Mouse (Mus musculus) G1E (cell line): Measurements from ENCODE around the gene Pmis2.

Experiments
- CTCF ChIP-seq: IDR thresholded peaks from 2 replicates; pipeline ENCODE4 v1.5.1; 2012; ENCODE audit warnings: low read depth, low read length, inconsistent platforms, mixed read lengths
- GATA1 ChIP-seq: IDR thresholded peaks from 2 replicates; pipeline ENCODE4 v1.6.1; 2012; ENCODE audit warnings: borderline replicate concordance, low read length, inconsistent platforms, mixed read lengths
- POLR2AphosphoS5 ChIP-seq: IDR thresholded peaks from 2 replicates; pipeline ENCODE4 v1.6.1; 2012; ENCODE audit warnings: low read depth, low read length, inconsistent platforms; ENCODE audit not compliant: insufficient replicate concordance

GRCm38 (mm10) chr7:30698589-30698988, 27.2 kb upstream of the Pmis2 start, which contains the start of gene 2200002J24Rik:
- no peak for TF ChIP-seq CTCF
- no peak for TF ChIP-seq POLR2AphosphoS5
- TF ChIP-seq GATA1: no peak
